ENCODE assay signal across 8 mouse cellular contexts in genomic region chr6:71831581-71831960, GRCm38 (mm10). TPM values are rescaled to one million over a fixed set of nuclear protein-coding genes. Genes with fewer than 3 reads are reported as not detected.
DNase-seq lines count a peak whose midpoint lies in the region; ATAC-seq lines count a peak whose summit lies in the region.

No protein-coding gene starts in this region.

- peak; percentile 98 for DNase-seq in NIH3T3 (ENCODE audit: low read depth)
- peak; percentile 96 to 97 for DNase-seq in cerebellum, postnatal 10 days
- DNase-seq in frontal cortex, postnatal 10 days (ENCODE audit: low spot score in 2 of 2): peak; percentile 95 to 97
- peak; percentile 94 to 98 for DNase-seq in layer of hippocampus, postnatal 14 days (ENCODE audit: low spot score in 2 of 2)
- DNase-seq in lung, postnatal 14 days: peak; percentile 94
- DNase-seq in retina, adult 2 months (ENCODE audit: low read depth, low spot score): peak; percentile 88
- DNase-seq in thymus, postnatal 36 days: peak; percentile 90 to 95

- peak overlapping the region; percentile 97 for H3K4me3 ChIP-seq in hindbrain, embryonic 12.5 days

- H3K9me3 ChIP-seq in hindbrain, embryonic 12.5 days (replicated peaks): no peaks in the 10 kb centered on the region

- WGBS in hindbrain, embryonic 12.5 days: 1% methylated on average over 21 of the region's 21 CpGs

- 0 out of 2 replicates have a peak, but pooled peaks cover 10% of the 10 kb centered on the region for H3K36me3 ChIP-seq in hindbrain, embryonic 12.5 days

- peak overlapping the region; percentile 85 for H3K9ac ChIP-seq in hindbrain, embryonic 12.5 days

- peaks cover 12% of the 10 kb centered on the region for H3K4me1 ChIP-seq in hindbrain, embryonic 12.5 days

- peak; percentile 100 for ATAC-seq in hindbrain, embryonic 12.5 days (ENCODE audit: low FRiP score)

- H3K27me3 ChIP-seq in hindbrain, embryonic 12.5 days: no peaks in the 10 kb centered on the region

- H3K27ac ChIP-seq in hindbrain, embryonic 12.5 days: peak overlapping the region; percentile 90

- peak overlapping the region; percentile 79 for H3K4me2 ChIP-seq in hindbrain, embryonic 12.5 days (replicated peaks)

RNA-seq across cellular contexts. Expression of gene Immt, which starts 0.4 kb away (rescaled TPM):
- polyA plus RNA-seq in hindbrain, embryonic 12.5 days (2016; fragmentation: Nextera tagmentation; extraction: Ambion mirVana): 153 and 160 TPM in 2 replicates
- 100 to 1,000 TPM; 144 to 145 TPM for total RNA-seq in layer of hippocampus, postnatal 14 days (2021)

RNA-seq across cellular contexts. Expression of gene Mrpl35, which starts 4.8 kb away (rescaled TPM):
- 41.9 and 47.1 TPM in 2 replicates for polyA plus RNA-seq in hindbrain, embryonic 12.5 days (2016; fragmentation: Nextera tagmentation; extraction: Ambion mirVana)
- total RNA-seq in layer of hippocampus, postnatal 14 days (2021): 10 to 100 TPM; 28.0 to 28.3 TPM

Comparison
In these comparisons a context has a peak if more than half of its experiments do, and no peak if none do; other contexts are left out.
1. Peak in every context shown above with its lines: DNase-seq, ATAC-seq, H3K4me3 ChIP-seq and H3K27ac ChIP-seq.